Mouse (Mus musculus) lung, postnatal 0 days (tissue): ENCODE data around the gene Rab11fip5.

Experiments
- CTCF ChIP-seq: IDR thresholded peaks from 2 replicates; pipeline ENCODE4 v1.5.1; 2016; ENCODE audit warnings: antibody characterized with exemption, mild to moderate bottlenecking
- EP300 ChIP-seq: IDR thresholded peaks from 2 replicates; pipeline ENCODE4 v1.6.1; 2016; ENCODE audit warnings: antibody characterized with exemption, mild to moderate bottlenecking, control low read depth

- TF ChIP-seq CTCF (no peak), EP300 (no peak)
These were observed 8.4 kb upstream of the Rab11fip5 start for GRCm38 (mm10) chr6:85382791-85383190.
